Mouse (Mus musculus) forelimb bud, embryonic 11.5 days (tissue): ENCODE data around the gene Olfr916.

ENCODE experiments used
- DNase-seq: peaks from one replicate; pipeline ENCODE4 v3.0.0-alpha.2; 2012; ENCODE audit warnings: low read depth, low spot score

The Olfr916 gene

GRCm38 (mm10) chr9:38659775-38660174 lies at the start of gene Olfr916:
Gene Olfr916 (minus strand): TSS chr9:38659875.
- DNase-seq = no peak

GRCm38 (mm10) chr9:38674501-38674900 lies 14.8 kb upstream of the Olfr916 start, which contains the start of gene Olfr918:
Gene Olfr918 (minus strand): TSS chr9:38674601.
- DNase-seq = no peak

- DNase-seq = no peak
These were observed 13.2 kb upstream of the Olfr916 start for GRCm38 (mm10) chr9:38672887-38673286.

GRCm38 (mm10) chr9:38665742-38666141 lies 6.1 kb upstream of the Olfr916 start, which contains the start of gene Olfr917:
Gene Olfr917 (minus strand): TSS chr9:38665842.
- DNase-seq = no peak

- DNase-seq = no peak
These were observed 27.3 kb downstream of the Olfr916 start for GRCm38 (mm10) chr9:38632406-38632805.
